In the genomic region with DNA sequence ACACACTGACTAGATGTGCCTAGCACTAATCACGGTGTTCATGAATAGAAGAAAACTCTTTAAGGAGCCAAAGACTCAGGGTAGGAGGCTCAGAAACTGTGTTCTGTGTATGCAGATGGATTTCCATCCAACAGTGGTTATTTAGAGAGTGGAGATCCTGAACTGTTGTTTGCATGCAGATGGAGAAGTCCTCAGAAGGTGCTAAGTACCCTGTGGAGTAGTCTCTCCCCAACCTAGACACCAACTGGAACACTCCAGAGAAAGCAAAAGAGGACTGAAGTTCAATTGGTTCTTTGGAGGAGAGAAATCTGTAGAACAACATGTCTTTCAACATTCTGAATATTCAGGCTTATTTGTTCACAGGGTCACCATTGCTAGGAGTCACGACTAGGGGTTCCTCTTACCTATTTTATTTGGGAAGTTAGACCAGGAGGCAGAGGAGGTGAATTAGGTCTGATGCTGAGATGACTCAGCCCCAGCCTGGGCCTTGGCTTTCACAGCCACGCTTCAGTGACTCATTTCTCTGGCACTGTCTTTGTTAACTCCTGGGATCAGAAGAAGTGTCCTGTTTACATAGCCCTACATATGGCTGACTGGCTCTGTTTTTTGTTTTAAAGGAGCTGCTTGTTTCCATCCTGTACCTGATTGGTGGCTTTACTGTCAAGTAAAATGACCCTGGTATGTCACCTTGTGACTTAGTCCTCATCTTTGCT, we compare ENCODE assay signal across 14 mouse cellular contexts.
DNase-seq lines count a peak whose midpoint lies in the region; ATAC-seq lines count a peak whose summit lies in the region.
"Had no signal": no experiment of that assay in that cellular context is flagged by ENCODE, and none has a peak within 500 bp of the region (broad histone marks: within the 10 kb centered on the region; RNA-seq: fewer than 3 reads in every experiment).

No protein-coding gene starts in this region.

- no peak overlapping the region for H3K4me2 ChIP-seq in kidney, embryonic 15.5 days
- H3K4me2 ChIP-seq: limb, embryonic 13.5 days; lung, embryonic 15.5 days had no signal

- H3K9ac ChIP-seq in kidney, embryonic 15.5 days: no peak overlapping the region
- H3K9ac ChIP-seq: limb, embryonic 13.5 days; lung, embryonic 15.5 days had no signal

- no peaks in the 10 kb centered on the region for H3K9me3 ChIP-seq in kidney, embryonic 15.5 days (replicated peaks)
- H3K9me3 ChIP-seq: embryonic facial prominence, embryonic 10.5 days; heart, embryonic 10.5 days; hindbrain, embryonic 10.5 days; limb, embryonic 13.5 days; lung, embryonic 15.5 days had no signal

- H3K4me3 ChIP-seq in kidney, embryonic 15.5 days (replicated peaks): no peak overlapping the region
- H3K4me3 ChIP-seq: embryonic facial prominence, embryonic 10.5 days; heart, embryonic 10.5 days; hindbrain, embryonic 10.5 days; limb, embryonic 13.5 days; lung, embryonic 15.5 days had no signal

- ATAC-seq in kidney, embryonic 15.5 days (replicated peaks; ENCODE audit: low FRiP score): peak; percentile 86
- no peak for ATAC-seq in monocyte, adult 5-6 weeks (replicated peaks; ENCODE audit: insufficient number of reproducible peaks, low FRiP score, low TSS enrichment, poor library complexity, severe bottlenecking)

- no peaks in the 10 kb centered on the region for H3K27me3 ChIP-seq in kidney, embryonic 15.5 days
- H3K27me3 ChIP-seq: limb, embryonic 13.5 days; lung, embryonic 15.5 days had no signal

- H3K36me3 ChIP-seq in kidney, embryonic 15.5 days: no peaks in the 10 kb centered on the region
- H3K36me3 ChIP-seq: embryonic facial prominence, embryonic 10.5 days; heart, embryonic 10.5 days; hindbrain, embryonic 10.5 days; limb, embryonic 13.5 days; lung, embryonic 15.5 days had no signal

- 63% methylated on average over 3 of the region's 3 CpGs for WGBS in kidney, embryonic 15.5 days

- DNase-seq in kidney, postnatal 10 days: no peak
- peak; percentile 66 for DNase-seq in Muller cell, postnatal 12 days (ENCODE audit: inconsistent ontology term)
- peak; percentile 12 for DNase-seq in adrenal gland, adult 8-10 months
- peak; percentile 38 for DNase-seq in cerebellum, adult 9-11 months
- no peak for DNase-seq in thymus, postnatal 25 days
- DNase-seq in lung, postnatal 25 days (ENCODE audit: low spot score): no peak
- DNase-seq: kidney, adult 2 months had no signal

- H3K27ac ChIP-seq in kidney, embryonic 15.5 days: no peak overlapping the region
- H3K27ac ChIP-seq: embryonic facial prominence, embryonic 10.5 days; heart, embryonic 10.5 days; hindbrain, embryonic 10.5 days; limb, embryonic 13.5 days; lung, embryonic 15.5 days had no signal

- no peaks in the 10 kb centered on the region for H3K4me1 ChIP-seq in kidney, embryonic 15.5 days
- H3K4me1 ChIP-seq: limb, embryonic 13.5 days; lung, embryonic 15.5 days had no signal

Comparison
In these comparisons a context has a peak if more than half of its experiments do, and no peak if none do; other contexts are left out.
1. DNase-seq: peak in Muller cell, postnatal 12 days (single experiment), adrenal gland, adult 8-10 months (single experiment) and cerebellum, adult 9-11 months (single experiment); none in kidney, postnatal 10 days (single experiment), thymus, postnatal 25 days (single experiment) and lung, postnatal 25 days (single experiment).